Mouse (Mus musculus): ENCODE measurements at regions not wholly inside any gene's neighbourhood (a gene's known extent, or its start where the extent isn't known, plus 50 kb on each side); places are given as distances from the start of the nearest gene placed in this dataset.

DNA sequence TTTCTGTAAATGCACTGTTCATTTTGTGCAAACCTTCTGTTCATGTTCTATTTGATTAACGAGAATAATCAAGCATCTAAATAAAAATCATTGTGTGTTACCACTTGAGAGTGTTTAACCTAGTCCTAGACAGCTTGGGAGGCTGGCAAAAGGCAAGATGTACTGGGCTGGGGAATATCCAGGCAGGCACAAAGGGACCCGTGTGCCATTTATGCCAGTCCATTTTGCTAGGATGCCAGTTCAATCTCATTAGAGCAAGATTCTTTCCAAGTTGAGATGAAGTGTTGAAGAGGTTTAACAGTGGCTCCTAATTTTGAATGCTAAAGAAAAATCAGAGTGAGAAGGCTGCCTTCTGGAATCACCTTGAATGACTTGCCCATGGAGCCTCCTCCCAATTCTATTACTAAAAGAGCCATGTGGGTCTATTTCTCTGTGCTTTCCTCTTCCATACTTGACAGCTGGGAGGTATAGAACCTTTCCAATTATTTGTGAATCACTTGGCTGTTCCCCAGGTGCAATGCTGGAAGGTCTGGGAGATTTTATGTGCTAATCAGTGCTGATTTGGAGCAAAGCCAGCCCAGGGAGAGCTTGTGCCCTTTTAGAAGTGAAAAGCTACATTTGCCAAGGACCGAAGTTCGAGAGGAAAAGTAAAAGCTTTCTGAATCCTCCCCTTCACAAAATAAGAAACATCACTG, 618.9 kb upstream of the Agtr1b start:
- in situ Hi-C loops (cut with MboI; ENCODE audit: low pct_unique_long_range_greater_than_20kb in 1 of 2, low sequenced_read_pairs in 2 of 2, unreplicated experiment in 1 of 2): no loop called here

DNA sequence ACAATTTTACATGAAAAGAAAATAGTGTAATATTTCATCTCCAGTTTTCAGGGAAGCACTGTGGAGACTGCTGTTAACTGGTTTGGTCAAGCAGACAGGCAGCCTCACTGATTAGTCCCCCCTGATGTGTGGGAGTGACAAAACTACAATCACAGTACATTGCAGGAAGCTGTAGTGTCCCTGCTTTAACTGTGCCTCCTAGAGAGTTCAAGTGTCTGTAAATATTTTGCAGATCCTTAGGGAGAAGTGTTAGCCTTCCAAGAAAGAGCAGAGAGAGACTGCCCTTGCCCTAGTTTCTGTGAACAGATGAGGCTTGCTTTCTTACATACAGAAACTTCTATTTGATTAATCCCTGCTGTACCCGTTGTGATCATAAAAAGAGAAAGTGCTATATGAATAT, 617.2 kb upstream of the Agtr1b start:
- in situ Hi-C loops (cut with MboI; ENCODE audit: low pct_unique_long_range_greater_than_20kb in 1 of 2, low sequenced_read_pairs in 2 of 2, unreplicated experiment in 1 of 2): no loop called here

DNA sequence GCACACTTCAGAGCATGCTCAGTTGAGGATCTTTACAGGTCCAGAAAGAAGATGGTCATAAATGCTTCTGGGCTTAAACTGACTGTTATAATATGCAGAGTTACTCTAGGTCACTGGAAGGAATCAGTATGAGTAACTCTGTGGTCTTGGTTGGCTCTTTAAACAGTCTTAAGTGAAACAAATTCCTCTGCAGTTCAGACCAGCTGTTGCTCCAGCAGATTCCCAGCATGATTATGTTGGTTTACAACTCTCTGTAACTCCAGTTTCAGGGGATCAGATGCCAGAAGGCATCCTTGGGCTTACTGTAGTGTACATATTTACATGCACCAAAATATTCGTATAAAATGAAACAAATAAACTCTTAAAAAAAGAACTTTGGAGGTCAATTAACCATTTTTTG, 606.1 kb upstream of the Agtr1b start:
- in situ Hi-C loops (cut with MboI; ENCODE audit: low pct_unique_long_range_greater_than_20kb in 1 of 2, low sequenced_read_pairs in 2 of 2, unreplicated experiment in 1 of 2): no loop called here

Data from mouse embryonic stem cell (cell line).